Mouse (Mus musculus): ENCODE results near the gene Patl2. TPM values are rescaled to one million over a fixed set of nuclear protein-coding genes. Genes with fewer than 3 reads are reported as not detected.

Patl2 gene
- total and polyA plus RNA-seq, 2 experiments from 2014 or later = not detected

- Histone ChIP-seq H3K9ac (no peak overlapping the region), H3K27ac (ENCODE audit: low read depth, low read length) (no peak overlapping the region), H3K9me3 (ENCODE audit: low read length) (no peaks in the 10 kb centered on the region), H3K27me3 (ENCODE audit: insufficient read depth, low read length) (no peaks in the 10 kb centered on the region), H3K4me2 (ENCODE audit: low read depth) (no peak overlapping the region), H3K4me1 (ENCODE audit: insufficient read depth) (no peaks in the 10 kb centered on the region), H3K36me3 (ENCODE audit: insufficient read depth) (no peaks in the 10 kb centered on the region), H3K4me3 (ENCODE audit: low read depth, low read length) (no peak overlapping the region)
- ATAC-seq = no peak
- TF ChIP-seq CTCF (IDR thresholded peaks at IDR 0.05; ENCODE audit: low read depth) = no peak
- 91% methylated on average over 2 of the region's 2 CpGs for WGBS
- DNase-seq = peak; percentile 39
These were observed 13.8 kb downstream of the Patl2 start for GRCm38 (mm10) chr2:122172188-122172587.

- ATAC-seq = no peak
These were observed 14.7 kb downstream of the Patl2 start for GRCm38 (mm10) chr2:122171292-122171691.

GRCm38 (mm10) chr2:122164293-122164692, 21.7 kb downstream of the Patl2 start:
- Histone ChIP-seq H3K4me2 (ENCODE audit: low read depth) (no peak overlapping the region), H3K27me3 (ENCODE audit: insufficient read depth, low read length) (no peaks in the 10 kb centered on the region), H3K4me3 (ENCODE audit: low read depth, low read length) (no peak overlapping the region), H3K4me1 (ENCODE audit: insufficient read depth) (no peaks in the 10 kb centered on the region), H3K36me3 (ENCODE audit: insufficient read depth) (no peaks in the 10 kb centered on the region), H3K9ac (no peak overlapping the region), H3K27ac (ENCODE audit: low read depth, low read length) (no peak overlapping the region), H3K9me3 (ENCODE audit: low read length) (no peaks in the 10 kb centered on the region)
- TF ChIP-seq CTCF (IDR thresholded peaks at IDR 0.05; ENCODE audit: low read depth) = no peak
- 80% methylated on average over 11 of the region's 11 CpGs for WGBS
- ATAC-seq = no peak
- no peak for DNase-seq

More at GRCm38 (mm10) chr2:122171292-122171691, 14.7 kb downstream of the Patl2 start:
- no peak overlapping the region for H3K4me2 ChIP-seq (ENCODE audit: low read depth)
- H3K36me3 ChIP-seq (ENCODE audit: insufficient read depth) = no peaks in the 10 kb centered on the region
- H3K27me3 ChIP-seq (ENCODE audit: insufficient read depth, low read length) = no peaks in the 10 kb centered on the region
- DNase-seq = no peak
- no peak overlapping the region for H3K9ac ChIP-seq
- H3K27ac ChIP-seq (ENCODE audit: low read depth, low read length) = no peak overlapping the region
- no peak for TF ChIP-seq CTCF (IDR thresholded peaks at IDR 0.05; ENCODE audit: low read depth)
- H3K4me1 ChIP-seq (ENCODE audit: insufficient read depth) = no peaks in the 10 kb centered on the region
- no peaks in the 10 kb centered on the region for H3K9me3 ChIP-seq (ENCODE audit: low read length)
- H3K4me3 ChIP-seq (ENCODE audit: low read depth, low read length) = no peak overlapping the region
- WGBS = 87% methylated on average over 6 of the region's 6 CpGs

DNA sequence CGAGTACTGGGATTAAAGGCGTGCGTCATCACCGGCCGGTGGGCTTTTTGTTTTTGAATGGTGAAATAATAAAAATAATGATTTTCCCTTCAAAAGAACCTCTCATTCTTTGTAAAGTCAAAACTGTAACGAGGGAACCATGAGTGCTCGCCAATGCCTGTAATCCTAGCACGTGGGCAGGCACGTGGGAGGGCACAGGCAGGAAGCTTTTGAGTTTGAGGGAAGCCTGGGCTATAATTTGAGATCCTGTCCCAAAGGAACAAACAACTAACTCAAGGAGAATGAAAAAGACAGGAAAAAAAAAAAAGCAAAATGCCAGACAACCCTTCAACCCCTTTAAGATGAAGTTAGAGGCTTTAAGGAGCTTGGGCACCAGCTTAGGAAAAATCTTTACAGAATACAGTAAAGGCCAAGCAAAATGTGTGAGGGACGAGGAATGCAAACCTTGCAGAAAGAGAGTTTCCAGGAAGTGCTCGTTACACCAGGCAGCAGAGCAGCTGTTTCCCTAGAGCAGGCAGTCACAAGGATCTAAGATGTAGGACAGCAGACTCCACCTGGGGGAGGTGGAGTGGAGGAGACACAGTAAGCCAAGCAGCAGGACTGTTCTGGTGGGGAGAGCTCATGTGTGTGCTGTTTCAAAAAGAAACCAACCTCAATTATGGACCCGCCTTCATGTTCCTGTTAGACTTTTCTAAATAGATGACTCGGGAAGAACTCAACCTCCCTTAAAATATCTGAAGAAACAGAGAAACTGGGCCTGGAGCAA, 22.4 kb downstream of the Patl2 start:
- DNase-seq (no peak), ATAC-seq (no peak)
- 72% methylated on average over 13 of the region's 13 CpGs for WGBS
- no peak overlapping the region for H3K4me2 ChIP-seq (ENCODE audit: low read depth)
- H3K36me3 ChIP-seq (ENCODE audit: insufficient read depth) = no peaks in the 10 kb centered on the region
- no peaks in the 10 kb centered on the region for H3K27me3 ChIP-seq (ENCODE audit: insufficient read depth, low read length)
- H3K27ac ChIP-seq (ENCODE audit: low read depth, low read length) = no peak overlapping the region
- H3K4me1 ChIP-seq (ENCODE audit: insufficient read depth) = no peaks in the 10 kb centered on the region
- H3K4me3 ChIP-seq (ENCODE audit: low read depth, low read length) = no peak overlapping the region
- H3K9me3 ChIP-seq (ENCODE audit: low read length) = no peaks in the 10 kb centered on the region
- no peak overlapping the region for H3K9ac ChIP-seq
- TF ChIP-seq CTCF (IDR thresholded peaks at IDR 0.05; ENCODE audit: low read depth) = no peak

DNA sequence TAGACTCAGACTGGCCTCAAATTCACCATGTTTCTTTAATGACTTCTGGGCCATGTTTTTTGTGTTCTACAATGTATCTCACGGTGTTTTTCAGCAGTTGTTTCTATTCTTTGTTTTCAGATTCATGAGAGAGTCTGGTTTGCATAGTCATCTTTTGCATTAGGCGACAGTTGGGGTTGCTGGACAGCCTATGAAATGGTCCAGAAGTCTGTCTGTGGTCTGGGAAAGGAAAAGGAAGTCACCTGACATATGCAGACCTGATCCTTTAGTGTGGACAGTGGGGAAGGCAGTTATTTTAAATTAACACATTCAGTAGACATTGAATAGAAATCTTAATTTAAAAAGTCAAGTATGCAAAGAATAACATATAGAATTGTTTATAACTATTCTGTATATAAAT, 23.5 kb downstream of the Patl2 start:
- no peak for ATAC-seq
- WGBS = 80% methylated on average over 2 of the region's 2 CpGs

GRCm38 (mm10) chr2:122161542-122161941, 24.4 kb downstream of the Patl2 start:
- H3K4me3 ChIP-seq (ENCODE audit: low read depth, low read length) = no peak overlapping the region
- 40% methylated on average over 4 of the region's 4 CpGs for WGBS
- DNase-seq (no peak), ATAC-seq (no peak)
- no peaks in the 10 kb centered on the region for H3K27me3 ChIP-seq (ENCODE audit: insufficient read depth, low read length)
- no peaks in the 10 kb centered on the region for H3K9me3 ChIP-seq (ENCODE audit: low read length)
- no peaks in the 10 kb centered on the region for H3K36me3 ChIP-seq (ENCODE audit: insufficient read depth)
- no peak for TF ChIP-seq CTCF (IDR thresholded peaks at IDR 0.05; ENCODE audit: low read depth)
- no peak overlapping the region for H3K4me2 ChIP-seq (ENCODE audit: low read depth)
- H3K27ac ChIP-seq (ENCODE audit: low read depth, low read length) = no peak overlapping the region
- H3K9ac ChIP-seq = no peak overlapping the region
- H3K4me1 ChIP-seq (ENCODE audit: insufficient read depth) = no peaks in the 10 kb centered on the region

More for the DNA sequence above, 23.5 kb downstream of the Patl2 start:
- no peak overlapping the region for H3K4me2 ChIP-seq (ENCODE audit: low read depth)
- H3K27me3 ChIP-seq (ENCODE audit: insufficient read depth, low read length) = no peaks in the 10 kb centered on the region
- H3K9me3 ChIP-seq (ENCODE audit: low read length) = no peaks in the 10 kb centered on the region
- DNase-seq = no peak
- no peak overlapping the region for H3K4me3 ChIP-seq (ENCODE audit: low read depth, low read length)
- no peak overlapping the region for H3K9ac ChIP-seq
- no peak overlapping the region for H3K27ac ChIP-seq (ENCODE audit: low read depth, low read length)
- no peaks in the 10 kb centered on the region for H3K36me3 ChIP-seq (ENCODE audit: insufficient read depth)
- TF ChIP-seq CTCF (IDR thresholded peaks at IDR 0.05; ENCODE audit: low read depth) = no peak
- H3K4me1 ChIP-seq (ENCODE audit: insufficient read depth) = no peaks in the 10 kb centered on the region

DNA sequence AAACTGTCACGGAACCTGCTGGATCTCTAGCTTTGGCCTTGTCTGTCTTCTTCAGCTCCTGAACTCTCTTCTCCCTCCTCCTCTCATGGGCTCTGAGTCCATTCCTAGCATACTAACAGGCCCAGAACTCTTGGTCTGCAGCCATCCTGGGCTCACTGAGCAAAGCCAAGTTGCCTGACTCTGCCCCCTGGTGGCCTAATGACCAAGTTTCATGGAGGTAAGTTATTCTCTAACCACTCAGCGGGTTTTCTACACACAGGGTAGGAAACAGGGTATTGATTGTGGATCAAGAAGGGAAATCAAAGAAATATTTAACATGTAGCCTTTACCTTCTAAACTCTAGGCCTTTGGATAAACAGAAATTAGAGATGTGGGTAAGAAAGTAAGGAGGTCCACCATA, 25.3 kb downstream of the Patl2 start, which contains the start of gene Trim69:
TSS of gene Trim69 (plus strand) at position 21 of the 400 bp plus-strand sequence.
- no peak within 1 kb of the TSS for H3K4me2 ChIP-seq (ENCODE audit: low read depth)
- no peak within 1 kb of the TSS for H3K4me3 ChIP-seq (ENCODE audit: low read depth, low read length)
- TF ChIP-seq CTCF (IDR thresholded peaks at IDR 0.05; ENCODE audit: low read depth) = peak; percentile 75
- H3K27me3 ChIP-seq (ENCODE audit: insufficient read depth, low read length) = no peaks in the 10 kb centered on the region
- 45% methylated on average over 2 of the region's 2 CpGs for WGBS
- ATAC-seq (peak; percentile 72), DNase-seq (peak; percentile 76)
- no peak within 1 kb of the TSS for H3K9ac ChIP-seq
- H3K9me3 ChIP-seq (ENCODE audit: low read length) = no peaks in the 10 kb centered on the region
- H3K36me3 ChIP-seq (ENCODE audit: insufficient read depth) = no peaks in the 10 kb centered on the region
- no peaks in the 10 kb centered on the region for H3K4me1 ChIP-seq (ENCODE audit: insufficient read depth)
- H3K27ac ChIP-seq (ENCODE audit: low read depth, low read length) = no peak within 1 kb of the TSS

Measured in forebrain, postnatal 0 days (tissue).